Mouse (Mus musculus) kidney, postnatal 10 days (tissue): ENCODE data around the gene Bik.

ENCODE experiments used
- DNase-seq: peaks from one replicate; pipeline ENCODE4 v3.0.0; 2021; ENCODE audit warnings: mixed read lengths

Gene Bik

DNA sequence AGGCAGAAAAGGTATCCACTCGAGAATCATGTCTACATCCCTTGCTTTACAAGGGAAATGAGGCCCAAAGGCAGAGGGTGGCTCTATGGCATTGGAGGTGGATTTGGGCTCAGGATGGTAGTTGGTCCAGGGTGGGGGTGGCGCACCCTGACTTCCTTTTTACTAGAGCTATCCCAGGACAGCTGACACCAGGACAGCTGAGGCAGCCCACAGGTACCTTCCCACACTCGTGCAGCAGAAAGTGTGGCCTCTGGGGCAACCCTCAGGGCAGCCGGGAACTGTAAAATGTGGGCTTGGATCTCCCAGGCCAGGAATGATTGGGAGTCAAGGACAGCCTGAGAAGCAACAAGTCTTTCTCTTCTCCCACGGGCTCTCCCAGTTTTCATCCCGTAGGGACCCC, 65.1 kb downstream of the Bik start:
- no peak for DNase-seq

DNA sequence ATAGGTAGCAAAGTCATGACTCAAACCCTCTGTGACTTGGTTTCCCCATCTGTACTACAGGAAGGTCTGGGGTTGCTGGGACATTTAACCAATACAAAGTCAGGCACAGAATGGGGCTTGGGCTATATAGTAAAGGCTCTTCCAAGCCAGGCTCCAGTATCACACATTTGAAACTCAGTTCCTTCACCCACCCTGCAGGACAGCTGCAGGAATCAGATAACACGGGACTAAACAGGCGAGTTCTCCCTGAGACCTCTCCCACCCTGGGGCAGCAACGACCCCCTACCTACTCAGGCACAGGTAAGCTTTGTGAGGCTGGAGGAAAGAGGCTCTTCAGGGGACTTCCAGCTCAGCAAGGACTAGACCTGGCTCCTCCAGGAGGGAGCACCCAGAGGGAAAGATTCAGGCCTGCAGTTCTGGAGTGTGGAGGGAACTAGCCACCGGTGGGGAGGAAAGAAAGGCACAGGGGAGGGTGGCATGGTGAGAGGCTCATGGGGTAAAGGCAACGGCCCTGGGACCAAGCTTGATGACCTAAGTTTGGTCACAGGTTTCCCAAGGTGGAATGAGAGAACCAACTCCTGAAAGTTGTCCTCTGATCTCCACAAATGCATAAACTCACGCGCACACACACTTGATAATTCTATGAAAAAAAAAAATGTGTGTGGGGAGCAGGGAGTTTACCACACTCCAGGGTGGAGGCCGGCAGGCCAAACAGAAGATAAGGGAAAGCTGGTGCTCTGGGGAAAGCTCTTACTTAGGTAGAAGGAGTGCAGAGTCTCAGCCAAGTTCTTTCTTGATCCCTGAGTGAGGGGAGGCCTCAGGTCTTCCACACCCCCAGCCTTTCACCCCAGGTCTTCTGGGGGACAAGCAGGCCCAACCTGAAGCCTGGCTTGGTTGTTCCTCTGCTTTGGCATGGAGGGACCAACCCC, 65.9 kb downstream of the Bik start:
- no peak for DNase-seq

- DNase-seq, result no peak
Observed at GRCm38 (mm10) chr15:83593189-83593585, 66.5 kb downstream of the Bik start.

- no peak for DNase-seq
Observed at GRCm38 (mm10) chr15:83593702-83594512, 67.2 kb downstream of the Bik start.
